Mouse (Mus musculus): ENCODE results near the gene Acbd4.
A peak's percentile ranks its signal among the peaks of the same experiment; 100 is the strongest.

Gene Acbd4

GRCm38 (mm10) chr11:103113771-103114170, 12.3 kb downstream of the Acbd4 start:
- DNase-seq (ENCODE audit: low read depth, low spot score): no peak

GRCm38 (mm10) chr11:103114270-103114943, 12.9 kb downstream of the Acbd4 start:
- DNase-seq (ENCODE audit: low read depth, low spot score): no peak

- peak; percentile 91 for DNase-seq (ENCODE audit: low read depth, low spot score)
Observed at GRCm38 (mm10) chr11:103115163-103116007, 13.9 kb downstream of the Acbd4 start.

GRCm38 (mm10) chr11:103116008-103116818, 14.7 kb downstream of the Acbd4 start, which contains the start of gene Hexim1:
Gene Hexim1 (plus strand): TSS chr11:103116231.
- peak; percentile 100 for DNase-seq (ENCODE audit: low read depth, low spot score)

- DNase-seq (ENCODE audit: low read depth, low spot score): peak; percentile 72
Observed at GRCm38 (mm10) chr11:103116959-103117590, 15.6 kb downstream of the Acbd4 start.

- DNase-seq (ENCODE audit: low read depth, low spot score): no peak
Observed at GRCm38 (mm10) chr11:103117591-103118009, 16.1 kb downstream of the Acbd4 start.

GRCm38 (mm10) chr11:103118866-103119265, 17.4 kb downstream of the Acbd4 start:
- no peak for DNase-seq (ENCODE audit: low read depth, low spot score)

GRCm38 (mm10) chr11:103119609-103120008, 18.1 kb downstream of the Acbd4 start:
- no peak for DNase-seq (ENCODE audit: low read depth, low spot score)

GRCm38 (mm10) chr11:103120315-103120714, 18.8 kb downstream of the Acbd4 start:
- no peak for DNase-seq (ENCODE audit: low read depth, low spot score)

GRCm38 (mm10) chr11:103131701-103132575, 30.5 kb downstream of the Acbd4 start, which contains the start of gene Hexim2:
Gene Hexim2 (plus strand): TSS chr11:103132429.
- no peak for DNase-seq (ENCODE audit: low read depth, low spot score)

- peak; percentile 100 for DNase-seq (ENCODE audit: low read depth, low spot score)
Observed at GRCm38 (mm10) chr11:103132576-103133455, 31.3 kb downstream of the Acbd4 start.

GRCm38 (mm10) chr11:103133456-103134185, 32.1 kb downstream of the Acbd4 start:
- DNase-seq (ENCODE audit: low read depth, low spot score): peak; percentile 26

- no peak for DNase-seq (ENCODE audit: low read depth, low spot score)
Observed at GRCm38 (mm10) chr11:103134221-103134620, 32.7 kb downstream of the Acbd4 start.

- no peak for DNase-seq (ENCODE audit: low read depth, low spot score)
Observed at GRCm38 (mm10) chr11:103136039-103136577, 34.6 kb downstream of the Acbd4 start.

GRCm38 (mm10) chr11:103139951-103140762, 38.7 kb downstream of the Acbd4 start:
- DNase-seq (ENCODE audit: low read depth, low spot score): no peak

GRCm38 (mm10) chr11:103140763-103141100, 39.2 kb downstream of the Acbd4 start:
- DNase-seq (ENCODE audit: low read depth, low spot score): no peak

GRCm38 (mm10) chr11:103141101-103141943, 39.8 kb downstream of the Acbd4 start:
- no peak for DNase-seq (ENCODE audit: low read depth, low spot score)

Measured in CD4-positive helper T cell, adult 2 months (primary cell).